Mouse (Mus musculus): ENCODE data around the gene Olfr418. TPM values are rescaled to one million over a fixed set of nuclear protein-coding genes. Genes with fewer than 3 reads are reported as not detected.
"Not testable (repeated sequence)": the region's sequence is repeated elsewhere in the genome, so short reads cannot be mapped to it uniquely, and the experiment has no call there.

Gene Olfr418
- polyA plus RNA-seq (2016; fragmentation: Nextera tagmentation; extraction: Ambion mirVana) = not detected in 2 replicates

GRCm38 (mm10) chr1:173265701-173266100 lies at the start of gene Olfr418:
TSS of gene Olfr418 (plus strand) at chr1:173266001.
- Histone ChIP-seq H3K27me3 (no peaks in the 10 kb centered on the region), H3K4me1 (no peaks in the 10 kb centered on the region), H3K4me3 (no peak within 1 kb of the TSS), H3K9ac (no peak within 1 kb of the TSS), H3K36me3 (no peaks in the 10 kb centered on the region), H3K9me3 (no peaks in the 10 kb centered on the region), H3K27ac (no peak within 1 kb of the TSS), H3K4me2 (replicated peaks) (no peak within 1 kb of the TSS)
- ATAC-seq (ENCODE audit: insufficient number of reproducible peaks, insufficient read depth, low FRiP score, low TSS enrichment) = no peak

- Histone ChIP-seq H3K27me3 (no peaks in the 10 kb centered on the region), H3K27ac (no peak overlapping the region), H3K4me1 (no peaks in the 10 kb centered on the region), H3K9me3 (no peaks in the 10 kb centered on the region), H3K4me3 (no peak overlapping the region), H3K4me2 (replicated peaks) (no peak overlapping the region), H3K36me3 (no peaks in the 10 kb centered on the region), H3K9ac (no peak overlapping the region)
- ATAC-seq (ENCODE audit: insufficient number of reproducible peaks, insufficient read depth, low FRiP score, low TSS enrichment) = no peak
- 88% methylated on average over 3 of the region's 3 CpGs for WGBS
Observed at GRCm38 (mm10) chr1:173216481-173216880, 49.3 kb upstream of the Olfr418 start.

GRCm38 (mm10) chr1:173227081-173227480 lies 38.7 kb upstream of the Olfr418 start, which contains the start of gene Fcer1a:
TSS of gene Fcer1a (minus strand) at chr1:173227214.
- no peak for ATAC-seq (ENCODE audit: insufficient number of reproducible peaks, insufficient read depth, low FRiP score, low TSS enrichment)
- Histone ChIP-seq H3K27me3 (no peaks in the 10 kb centered on the region), H3K4me2 (replicated peaks) (no peak within 1 kb of the TSS), H3K27ac (no peak within 1 kb of the TSS), H3K36me3 (no peaks in the 10 kb centered on the region), H3K4me1 (no peaks in the 10 kb centered on the region), H3K4me3 (no peak within 1 kb of the TSS), H3K9ac (no peak within 1 kb of the TSS), H3K9me3 (no peaks in the 10 kb centered on the region; the same call in 1 of the 2 replicates)
- 82% methylated on average over 2 of the region's 2 CpGs for WGBS

GRCm38 (mm10) chr1:173237004-173237403 lies 28.8 kb upstream of the Olfr418 start:
- H3K9me3 ChIP-seq; H3K4me1 ChIP-seq; H3K27me3 ChIP-seq; ATAC-seq (ENCODE audit: insufficient number of reproducible peaks, insufficient read depth, low FRiP score, low TSS enrichment); H3K9ac ChIP-seq; H3K36me3 ChIP-seq; H3K27ac ChIP-seq; H3K4me3 ChIP-seq; H3K4me2 ChIP-seq (replicated peaks): not testable (repeated sequence)
- WGBS = 94% methylated on average over 1 of the region's 1 CpGs

GRCm38 (mm10) chr1:173249888-173250287 lies 15.9 kb upstream of the Olfr418 start:
- H3K4me3 ChIP-seq = no peak overlapping the region
- no peak overlapping the region for H3K9ac ChIP-seq
- H3K36me3 ChIP-seq = no peaks in the 10 kb centered on the region
- no peaks in the 10 kb centered on the region for H3K4me1 ChIP-seq
- no peak overlapping the region for H3K4me2 ChIP-seq (replicated peaks)
- H3K9me3 ChIP-seq = no peaks in the 10 kb centered on the region
- no peak overlapping the region for H3K27ac ChIP-seq
- H3K27me3 ChIP-seq = no peaks in the 10 kb centered on the region
- no peak for ATAC-seq (ENCODE audit: insufficient number of reproducible peaks, insufficient read depth, low FRiP score, low TSS enrichment)
- 91% methylated on average over 3 of the region's 3 CpGs for WGBS

- Histone ChIP-seq H3K4me3 (no peak within 1 kb of the TSS), H3K9ac (no peak within 1 kb of the TSS), H3K36me3 (no peaks in the 10 kb centered on the region), H3K4me1 (no peaks in the 10 kb centered on the region), H3K4me2 (replicated peaks) (no peak within 1 kb of the TSS), H3K9me3 (no peaks in the 10 kb centered on the region), H3K27ac (no peak within 1 kb of the TSS), H3K27me3 (no peaks in the 10 kb centered on the region)
- WGBS = 80% methylated on average over 3 of the region's 3 CpGs
- no peak for ATAC-seq (ENCODE audit: insufficient number of reproducible peaks, insufficient read depth, low FRiP score, low TSS enrichment)
Observed at GRCm38 (mm10) chr1:173277677-173278076, 11.9 kb downstream of the Olfr418 start, which contains the start of gene Mptx2. TSS of gene Mptx2 (minus strand) at chr1:173277777.

GRCm38 (mm10) chr1:173302795-173303194 lies 37.0 kb downstream of the Olfr418 start:
- not testable (repeated sequence) for H3K9me3 ChIP-seq; H3K4me3 ChIP-seq; H3K36me3 ChIP-seq; H3K27me3 ChIP-seq; H3K9ac ChIP-seq; H3K27ac ChIP-seq; H3K4me2 ChIP-seq (replicated peaks); H3K4me1 ChIP-seq; ATAC-seq (ENCODE audit: insufficient number of reproducible peaks, insufficient read depth, low FRiP score, low TSS enrichment)
- WGBS = 60% methylated on average over 3 of the region's 3 CpGs

- ATAC-seq (ENCODE audit: insufficient number of reproducible peaks, insufficient read depth, low FRiP score, low TSS enrichment) = not testable (repeated sequence)
- 78% methylated on average over 7 of the region's 7 CpGs for WGBS
Observed at GRCm38 (mm10) chr1:173313535-173314050, 47.8 kb downstream of the Olfr418 start.

GRCm38 (mm10) chr1:173315725-173316124 lies 49.9 kb downstream of the Olfr418 start:
- Histone ChIP-seq H3K4me3 (no peak overlapping the region), H3K4me2 (replicated peaks) (no peak overlapping the region), H3K4me1 (no peaks in the 10 kb centered on the region), H3K27me3 (no peaks in the 10 kb centered on the region), H3K9ac (no peak overlapping the region), H3K27ac (no peak overlapping the region), H3K36me3 (no peaks in the 10 kb centered on the region), H3K9me3 (no peaks in the 10 kb centered on the region)
- no peak for ATAC-seq (ENCODE audit: insufficient number of reproducible peaks, insufficient read depth, low FRiP score, low TSS enrichment)
- WGBS = 88% methylated on average over 3 of the region's 3 CpGs

More at GRCm38 (mm10) chr1:173313535-173314050, 47.8 kb downstream of the Olfr418 start:
- H3K4me3 ChIP-seq; H3K4me1 ChIP-seq; H3K9ac ChIP-seq; H3K9me3 ChIP-seq; H3K4me2 ChIP-seq (replicated peaks); H3K27me3 ChIP-seq; H3K27ac ChIP-seq; H3K36me3 ChIP-seq: not testable (repeated sequence)

- Histone ChIP-seq H3K27me3 (no peaks in the 10 kb centered on the region), H3K27ac (no peak overlapping the region), H3K9ac (no peak overlapping the region), H3K9me3 (no peaks in the 10 kb centered on the region), H3K4me1 (no peaks in the 10 kb centered on the region), H3K4me2 (replicated peaks) (no peak overlapping the region), H3K4me3 (no peak overlapping the region), H3K36me3 (no peaks in the 10 kb centered on the region)
- ATAC-seq (ENCODE audit: insufficient number of reproducible peaks, insufficient read depth, low FRiP score, low TSS enrichment) = no peak
- WGBS = 88% methylated on average over 2 of the region's 2 CpGs
Observed at GRCm38 (mm10) chr1:173317925-173318477, 52.2 kb downstream of the Olfr418 start.

GRCm38 (mm10) chr1:173321593-173322248 lies 55.9 kb downstream of the Olfr418 start:
- 75% methylated on average over 8 of the region's 8 CpGs for WGBS
- Histone ChIP-seq H3K4me2 (replicated peaks) (no peak overlapping the region), H3K36me3 (no peaks in the 10 kb centered on the region), H3K4me3 (no peak overlapping the region), H3K9ac (no peak overlapping the region), H3K4me1 (no peaks in the 10 kb centered on the region), H3K27ac (no peak overlapping the region), H3K27me3 (no peaks in the 10 kb centered on the region), H3K9me3 (no peaks in the 10 kb centered on the region)
- ATAC-seq (ENCODE audit: insufficient number of reproducible peaks, insufficient read depth, low FRiP score, low TSS enrichment) = no peak

GRCm38 (mm10) chr1:173322249-173322627 lies 56.4 kb downstream of the Olfr418 start:
- H3K4me3 ChIP-seq = no peak overlapping the region
- ATAC-seq (ENCODE audit: insufficient number of reproducible peaks, insufficient read depth, low FRiP score, low TSS enrichment) = no peak
- H3K36me3 ChIP-seq = no peaks in the 10 kb centered on the region
- H3K27me3 ChIP-seq = no peaks in the 10 kb centered on the region
- H3K4me2 ChIP-seq (replicated peaks) = no peak overlapping the region
- no peaks in the 10 kb centered on the region for H3K9me3 ChIP-seq
- H3K4me1 ChIP-seq = no peaks in the 10 kb centered on the region
- H3K9ac ChIP-seq = no peak overlapping the region
- H3K27ac ChIP-seq = no peak overlapping the region
- 72% methylated on average over 6 of the region's 6 CpGs for WGBS

Data from embryonic facial prominence, embryonic 12.5 days (tissue).